Mouse (Mus musculus) embryonic fibroblast, embryonic 13.5 days (primary cell): ENCODE results near the gene Edc4. TPM values are rescaled to one million over a fixed set of nuclear protein-coding genes. Genes with fewer than 3 reads are reported as not detected.

Experiments used
- H3K27ac ChIP-seq: 2 replicates; pipeline ENCODE4 v1.5.1; 2012; ENCODE audit warnings: low read length, control low read depth, inconsistent platforms; ENCODE audit not compliant: insufficient read depth
- H3K4me1 ChIP-seq: 2 replicates; pipeline ENCODE4 v1.6.1; 2011; ENCODE audit warnings: low read length; ENCODE audit not compliant: control insufficient read depth, insufficient read depth
- H3K4me3 ChIP-seq: 2 replicates; pipeline ENCODE4 v1.5.1; 2011; ENCODE audit warnings: mild to moderate bottlenecking, control low read depth, low read length; ENCODE audit not compliant: insufficient read depth
- CTCF ChIP-seq: IDR thresholded peaks from 2 replicates; pipeline ENCODE4 v1.5.1; 2011; ENCODE audit warnings: mild to moderate bottlenecking, control low read depth, low read length, moderate library complexity, borderline replicate concordance; ENCODE audit not compliant: insufficient read depth
- POLR2A ChIP-seq: IDR thresholded peaks from 2 replicates; pipeline ENCODE4 v1.6.1; 2011; ENCODE audit warnings: low read depth, mild to moderate bottlenecking, control low read depth, low read length, moderate library complexity
- polyA plus RNA-seq: library from polyadenylated mRNA; stranded (reverse); fragments of >200 nt; gene quantifications from 2 replicates; pipeline ENCODE4 v1.2.4, GENCODE M21; 2011; ENCODE audit warnings: low read depth; ENCODE audit not compliant: missing spikeins, insufficient read length

Gene Edc4
- polyA plus RNA-seq, 1 experiment: 51.8 TPM

GRCm38 (mm10) chr8:105919390-105919789, 38.7 kb downstream of the Edc4 start:
- TF ChIP-seq POLR2A (no peak), CTCF (no peak)
- H3K4me1 ChIP-seq: no peaks in the 10 kb centered on the region
- no peak overlapping the region for H3K4me3 ChIP-seq
- no peak overlapping the region for H3K27ac ChIP-seq

- H3K27ac ChIP-seq: no peak overlapping the region
- H3K4me3 ChIP-seq: no peak overlapping the region
- TF ChIP-seq CTCF (no peak), POLR2A (no peak)
- H3K4me1 ChIP-seq: no peaks in the 10 kb centered on the region
Measured at GRCm38 (mm10) chr8:105925123-105925522, 44.4 kb downstream of the Edc4 start.

GRCm38 (mm10) chr8:105930602-105931001, 49.9 kb downstream of the Edc4 start:
- H3K27ac ChIP-seq: no peak overlapping the region
- no peak overlapping the region for H3K4me3 ChIP-seq
- peak; percentile 94 for TF ChIP-seq CTCF
- no peak for TF ChIP-seq POLR2A
- H3K4me1 ChIP-seq: no peaks in the 10 kb centered on the region

DNA sequence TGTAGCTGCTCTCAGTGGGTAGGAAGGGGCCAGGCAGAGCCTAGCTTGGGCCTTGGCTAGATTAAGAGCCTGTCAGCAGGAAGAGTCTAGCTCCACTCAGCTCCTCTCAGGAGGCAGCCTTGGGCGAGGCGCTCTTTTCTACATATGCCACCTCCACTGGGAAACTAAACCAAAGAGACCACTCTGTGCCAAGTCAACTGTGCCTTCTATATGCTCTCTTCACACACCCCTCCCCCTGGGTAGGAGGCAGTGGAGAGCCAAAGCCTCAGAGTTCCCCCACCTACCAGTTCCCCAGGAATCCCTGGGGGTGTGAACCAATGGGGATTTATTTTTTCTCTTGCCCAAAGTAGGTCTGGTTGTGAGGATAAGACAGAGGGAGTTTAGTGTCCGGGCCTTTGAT, 50.6 kb downstream of the Edc4 start:
- H3K4me3 ChIP-seq: no peak overlapping the region
- TF ChIP-seq CTCF: no peak
- TF ChIP-seq POLR2A: no peak
- H3K27ac ChIP-seq: no peak overlapping the region

DNA sequence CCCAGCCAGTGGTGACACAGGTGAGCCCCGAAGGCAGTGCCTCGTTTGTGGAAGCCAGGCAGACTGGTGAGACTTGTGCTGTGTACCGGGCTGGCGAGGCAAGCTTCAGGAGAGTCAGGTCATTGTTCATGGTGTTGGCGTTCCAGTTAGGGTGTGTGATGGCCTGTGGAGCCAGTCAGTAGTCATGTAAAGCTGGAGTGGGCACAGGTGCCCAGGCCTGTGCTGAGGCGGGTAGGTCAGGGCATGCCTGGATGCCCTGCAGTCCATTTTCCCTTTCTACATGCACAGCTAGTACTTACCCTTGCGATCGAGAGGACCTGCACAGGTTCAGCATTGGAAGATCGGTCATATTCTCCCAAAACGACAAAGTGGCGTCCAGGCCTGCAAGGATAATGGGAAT, 51.8 kb downstream of the Edc4 start:
- no peaks in the 10 kb centered on the region for H3K4me1 ChIP-seq
- H3K27ac ChIP-seq: no peak overlapping the region
- H3K4me3 ChIP-seq: no peak overlapping the region
- no peak for TF ChIP-seq CTCF
- TF ChIP-seq POLR2A: no peak

More for the DNA sequence above, 50.6 kb downstream of the Edc4 start:
- no peaks in the 10 kb centered on the region for H3K4me1 ChIP-seq

DNA sequence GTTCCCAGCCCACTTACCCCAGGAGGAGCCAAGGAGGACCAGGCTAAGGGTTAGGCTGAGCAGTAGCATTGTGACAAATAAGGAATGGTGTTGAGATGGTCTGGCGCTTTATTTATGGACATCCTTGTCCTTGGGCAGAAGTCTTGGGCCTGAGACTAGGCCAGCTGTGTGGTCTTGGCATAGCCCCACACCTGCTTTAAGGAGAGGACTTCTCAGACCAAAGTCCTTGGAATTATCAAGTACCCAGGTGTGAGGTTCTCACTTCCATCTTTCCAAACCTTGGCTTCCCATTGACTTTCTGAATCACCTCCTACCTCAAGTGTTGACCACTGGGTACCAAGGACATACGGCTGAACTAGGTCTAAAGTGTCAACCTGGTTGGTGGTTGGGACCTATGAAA, 53.1 kb downstream of the Edc4 start, which contains the start of gene Ctrl:
TSS of gene Ctrl (minus strand) at position 101 of the 400 bp plus-strand sequence.
- TF ChIP-seq POLR2A: no peak
- no peak for TF ChIP-seq CTCF
- no peak within 1 kb of the TSS for H3K4me3 ChIP-seq
- H3K4me1 ChIP-seq: no peaks in the 10 kb centered on the region
- no peak within 1 kb of the TSS for H3K27ac ChIP-seq

DNA sequence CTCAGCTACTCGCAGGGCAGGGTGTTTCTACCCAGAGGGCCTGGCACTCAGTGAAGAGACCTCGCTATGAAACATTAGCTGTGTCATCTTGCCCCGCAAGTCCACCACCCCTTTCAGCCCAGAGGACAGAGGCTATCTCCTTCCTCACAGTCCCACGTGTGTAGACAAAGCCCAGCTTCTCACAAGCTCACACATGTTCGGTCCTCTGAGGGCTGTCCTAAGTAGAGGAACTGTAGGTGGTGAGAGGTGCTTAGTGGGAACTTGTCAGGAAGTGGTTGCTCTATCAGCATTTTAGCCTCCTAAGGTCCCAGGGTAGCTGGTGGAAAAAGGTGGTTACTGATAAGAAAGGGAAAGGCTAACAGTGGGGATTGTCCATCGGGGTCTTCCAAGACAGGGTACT, 54.4 kb downstream of the Edc4 start:
- Histone ChIP-seq H3K4me1 (no peaks in the 10 kb centered on the region), H3K4me3 (no peak overlapping the region), H3K27ac (no peak overlapping the region)
- TF ChIP-seq CTCF (no peak), POLR2A (no peak)

DNA sequence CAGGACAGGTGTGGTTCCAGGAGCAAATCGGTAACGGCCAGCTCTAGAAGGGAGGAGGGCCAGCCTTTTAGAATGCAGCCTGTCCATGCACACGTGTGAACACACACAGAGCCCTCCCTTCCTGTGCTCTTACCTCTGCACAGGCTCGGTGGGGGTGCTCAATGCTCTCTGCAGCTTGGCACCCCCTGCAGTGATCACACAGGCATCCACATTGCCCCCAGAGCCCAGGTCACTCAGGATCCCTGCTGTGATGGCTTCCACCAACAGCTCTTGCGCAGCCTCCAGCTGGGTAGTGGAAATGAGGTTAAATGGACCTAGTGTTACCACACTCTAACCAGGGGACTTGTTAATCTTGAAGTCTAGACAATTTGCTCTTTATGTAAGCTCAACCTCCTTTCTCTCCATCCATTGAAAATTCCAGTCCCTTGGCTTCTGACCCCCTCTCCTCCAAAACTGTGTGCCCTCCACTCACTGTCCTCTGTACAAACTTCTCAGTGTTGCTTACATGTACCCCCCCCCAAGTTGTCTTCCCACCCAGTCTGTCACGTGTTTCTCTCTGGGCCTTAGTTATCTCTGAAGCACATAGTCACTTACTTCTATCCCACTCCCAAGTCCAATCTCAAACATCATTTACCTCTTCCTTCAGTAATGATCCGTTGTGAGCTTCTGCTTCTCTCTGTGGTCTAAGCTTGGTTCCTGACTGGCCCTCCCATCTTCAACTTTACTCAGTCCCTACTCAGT, 55.4 kb downstream of the Edc4 start:
- Histone ChIP-seq H3K4me3 (peak overlapping the region; percentile 43), H3K27ac (no peak overlapping the region), H3K4me1 (no peaks in the 10 kb centered on the region)
- no peak for TF ChIP-seq CTCF
- no peak for TF ChIP-seq POLR2A

DNA sequence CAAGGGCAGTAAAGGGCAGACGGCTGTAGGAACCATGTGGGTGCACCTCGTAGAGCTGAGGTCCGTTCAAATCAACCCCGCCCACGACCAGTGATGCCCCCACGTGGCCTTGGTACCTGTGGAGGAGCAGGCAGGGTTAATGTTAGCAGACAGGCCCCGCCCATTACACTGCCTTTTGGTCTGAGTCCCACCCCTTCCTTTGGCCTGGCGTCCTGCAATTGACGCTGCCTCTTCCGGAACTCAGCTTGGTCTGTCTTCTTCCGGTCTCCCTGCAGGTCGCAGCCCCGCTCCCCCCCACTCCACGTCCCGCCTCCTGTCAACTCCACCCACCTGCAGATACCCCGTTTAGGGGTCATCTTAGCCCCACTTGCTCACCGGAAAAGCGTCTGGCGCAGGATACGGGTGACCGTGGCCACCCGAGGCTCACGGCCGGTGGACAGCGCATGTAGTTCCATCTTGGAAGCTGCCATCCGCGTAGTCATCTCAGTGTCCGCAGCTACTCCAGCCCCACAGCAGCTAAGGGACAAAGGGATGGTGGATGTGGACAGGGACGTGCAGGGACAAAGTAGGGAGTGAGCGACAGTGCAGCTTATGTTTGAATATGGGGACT, 56.3 kb downstream of the Edc4 start:
- Histone ChIP-seq H3K27ac (peak overlapping the region; percentile 80), H3K4me3 (peak overlapping the region; percentile 64), H3K4me1 (no peaks in the 10 kb centered on the region)
- TF ChIP-seq CTCF (no peak), POLR2A (peak; percentile 77)
